Mouse (Mus musculus) hindbrain, postnatal 0 days (tissue): Measurements from ENCODE around the gene Sugp2. TPM values are rescaled to one million over a fixed set of nuclear protein-coding genes. Genes with fewer than 3 reads are reported as not detected.

Experiments used
- ATAC-seq: fragments of 200-750 bp; cut with Nextera tagmentation; 2 replicates; pipeline ENCODE4 v1.8.0; 2017; ENCODE audit warnings: mild to moderate bottlenecking, moderate TSS enrichment, moderate library complexity
- DNase-seq: peaks from one replicate; pipeline ENCODE4 v3.0.0-alpha.2; 2015; ENCODE audit warnings: low spot score
- H3K27ac ChIP-seq: fragments of 300-500 bp; sonication (generic); 2 replicates; pipeline ENCODE4 v1.5.1; 2014; ENCODE audit warnings: mild to moderate bottlenecking
- H3K27me3 ChIP-seq: fragments of 300-500 bp; sonication (generic); 2 replicates; pipeline ENCODE4 v1.6.1; 2014; ENCODE audit warnings: low read length, mixed read lengths; ENCODE audit not compliant: insufficient read depth
- H3K36me3 ChIP-seq: fragments of 300-500 bp; sonication (generic); 2 replicates; pipeline ENCODE4 v1.6.1; 2014; ENCODE audit warnings: low read length, mixed read lengths; ENCODE audit not compliant: insufficient read depth
- H3K4me1 ChIP-seq: fragments of 300-500 bp; sonication (generic); 2 replicates; pipeline ENCODE4 v1.6.1; 2014; ENCODE audit warnings: antibody characterized with exemption, low read length, mixed read lengths; ENCODE audit not compliant: insufficient read depth
- H3K4me2 ChIP-seq: fragments of 300-500 bp; sonication (generic); 2 replicates; pipeline ENCODE4 v1.6.1; 2014; ENCODE audit warnings: low read depth, mild to moderate bottlenecking, low read length, moderate library complexity, mixed read lengths
- H3K4me3 ChIP-seq: fragments of 300-500 bp; sonication (generic); 2 replicates; pipeline ENCODE4 v1.5.1; 2014; ENCODE audit warnings: low read length
- H3K9ac ChIP-seq: fragments of 300-500 bp; sonication (generic); replicated peaks from 2 replicates; pipeline ENCODE4 v1.6.1; 2014; ENCODE audit warnings: mild to moderate bottlenecking, low read length, moderate library complexity, mixed read lengths
- H3K9me3 ChIP-seq: fragments of 300-500 bp; sonication (generic); 2 replicates; pipeline ENCODE4 v1.6.1; 2016; ENCODE audit warnings: low read length, mixed read lengths
- CTCF ChIP-seq: IDR thresholded peaks from 2 replicates; pipeline ENCODE4 v1.5.1; 2016; ENCODE audit warnings: antibody characterized with exemption, control low read depth, low read depth
- WGBS: fragments of 180-500 bp; shearing (Covaris S2); extraction: QIAGEN DNeasy Blood & Tissue Kit; methylation state at CpG from one replicate; pipeline ENCODE4 v1.1.7; 2014; 5-methylcytosine and 5-hydroxymethylcytosine counted together
- polyA plus RNA-seq: library from polyadenylated mRNA; unstranded; fragments of >200 nt; fragmentation: Nextera tagmentation; extraction: Ambion mirVana; gene quantifications from 2 replicates; pipeline ENCODE4 v1.2.1, GENCODE M21; 2015
- total RNA-seq: library from RNA; depleted of rRNA; stranded (reverse); fragments of >200 nt; gene quantifications from 2 replicates; pipeline ENCODE4 v1.2.3, GENCODE M21; 2014

Gene Sugp2
- total and polyA plus RNA-seq, 2 experiments from 2014 or later: 61.4 to 123 TPM

- Histone ChIP-seq H3K27me3 (no peaks in the 10 kb centered on the region), H3K27ac (no peak overlapping the region), H3K4me3 (no peak overlapping the region), H3K9me3 (no peaks in the 10 kb centered on the region), H3K4me1 (no peaks in the 10 kb centered on the region), H3K36me3 (peaks cover 80% of the 10 kb centered on the region), H3K4me2 (no peak overlapping the region), H3K9ac (no peak overlapping the region)
- no peak for DNase-seq
- ATAC-seq: no peak
- TF ChIP-seq CTCF: no peak
- 82% methylated on average over 3 of the region's 3 CpGs for WGBS
These were observed 23.4 kb downstream of the Sugp2 start for GRCm38 (mm10) chr8:70257456-70257855.

DNA sequence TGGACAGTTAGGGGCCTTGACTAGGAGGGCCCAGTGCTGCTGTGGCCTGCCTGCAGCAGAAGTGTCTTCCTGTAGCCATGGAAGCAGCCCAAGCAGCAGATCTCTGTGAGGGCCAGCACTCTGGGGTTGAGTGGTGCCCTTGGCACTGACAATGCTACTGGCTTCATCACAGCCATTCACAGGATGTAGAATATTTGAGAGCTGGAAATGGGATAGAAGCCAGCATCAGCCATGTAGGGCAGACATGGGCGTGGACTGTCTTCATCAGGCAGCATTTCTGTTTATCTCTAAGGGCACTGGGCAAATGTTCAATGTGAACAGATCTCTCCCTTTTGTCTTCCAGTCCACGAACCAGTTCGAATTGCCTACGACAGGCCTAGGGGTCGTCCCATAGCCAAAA lies 24.6 kb downstream of the Sugp2 start:
- Histone ChIP-seq H3K9ac (no peak overlapping the region), H3K27ac (no peak overlapping the region), H3K4me3 (no peak overlapping the region), H3K36me3 (peaks cover 79% of the 10 kb centered on the region), H3K4me2 (no peak overlapping the region), H3K4me1 (no peaks in the 10 kb centered on the region), H3K27me3 (no peaks in the 10 kb centered on the region), H3K9me3 (no peaks in the 10 kb centered on the region)
- TF ChIP-seq CTCF: no peak
- 86% methylated on average over 5 of the region's 5 CpGs for WGBS
- ATAC-seq: peak; percentile 44; the same call in 1 of the 2 replicates
- no peak for DNase-seq

GRCm38 (mm10) chr8:70259043-70259442 lies 25.0 kb downstream of the Sugp2 start:
- H3K36me3 ChIP-seq: peaks cover 79% of the 10 kb centered on the region
- H3K4me1 ChIP-seq: no peaks in the 10 kb centered on the region
- H3K9ac ChIP-seq: no peak overlapping the region
- no peak overlapping the region for H3K27ac ChIP-seq
- WGBS: 86% methylated on average over 2 of the region's 2 CpGs
- no peak overlapping the region for H3K4me3 ChIP-seq
- ATAC-seq (no peak), DNase-seq (no peak)
- no peaks in the 10 kb centered on the region for H3K27me3 ChIP-seq
- no peak overlapping the region for H3K4me2 ChIP-seq
- no peak for TF ChIP-seq CTCF
- H3K9me3 ChIP-seq: no peaks in the 10 kb centered on the region

DNA sequence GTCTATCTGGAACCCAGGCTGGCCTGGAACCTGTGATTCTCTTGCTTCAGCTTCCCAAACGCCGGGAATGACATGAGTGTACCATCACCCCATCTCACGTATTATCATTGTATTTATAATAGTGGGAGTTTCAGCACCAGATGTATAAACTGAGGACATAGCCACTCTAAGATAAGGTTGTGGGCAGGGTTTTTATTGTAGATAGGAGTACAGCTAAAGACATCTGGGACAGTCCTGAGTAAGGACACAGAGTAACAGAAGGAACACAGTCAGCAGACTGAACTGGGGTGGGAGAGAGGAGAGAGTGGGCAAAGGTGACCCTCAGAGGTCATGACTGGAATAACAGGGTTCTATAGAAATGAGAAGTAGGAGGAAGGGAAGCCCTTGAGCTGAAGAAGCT lies 33.6 kb downstream of the Sugp2 start:
- peaks cover 22% of the 10 kb centered on the region for H3K36me3 ChIP-seq
- 0 out of 2 replicates have a peak, but pooled peaks have one; percentile 11 for ATAC-seq
- H3K4me3 ChIP-seq: no peak overlapping the region
- no peak for TF ChIP-seq CTCF
- H3K9ac ChIP-seq: no peak overlapping the region
- no peaks in the 10 kb centered on the region for H3K27me3 ChIP-seq
- no peaks in the 10 kb centered on the region for H3K9me3 ChIP-seq
- no peaks in the 10 kb centered on the region for H3K4me1 ChIP-seq
- H3K27ac ChIP-seq: no peak overlapping the region
- no peak for DNase-seq
- 90% methylated on average over 3 of the region's 3 CpGs for WGBS
- H3K4me2 ChIP-seq: no peak overlapping the region

- peak overlapping the region; percentile 45; the same call in 1 of the 2 replicates for H3K27ac ChIP-seq
- DNase-seq: no peak
These were observed 34.3 kb downstream of the Sugp2 start for GRCm38 (mm10) chr8:70268311-70268710.

DNA sequence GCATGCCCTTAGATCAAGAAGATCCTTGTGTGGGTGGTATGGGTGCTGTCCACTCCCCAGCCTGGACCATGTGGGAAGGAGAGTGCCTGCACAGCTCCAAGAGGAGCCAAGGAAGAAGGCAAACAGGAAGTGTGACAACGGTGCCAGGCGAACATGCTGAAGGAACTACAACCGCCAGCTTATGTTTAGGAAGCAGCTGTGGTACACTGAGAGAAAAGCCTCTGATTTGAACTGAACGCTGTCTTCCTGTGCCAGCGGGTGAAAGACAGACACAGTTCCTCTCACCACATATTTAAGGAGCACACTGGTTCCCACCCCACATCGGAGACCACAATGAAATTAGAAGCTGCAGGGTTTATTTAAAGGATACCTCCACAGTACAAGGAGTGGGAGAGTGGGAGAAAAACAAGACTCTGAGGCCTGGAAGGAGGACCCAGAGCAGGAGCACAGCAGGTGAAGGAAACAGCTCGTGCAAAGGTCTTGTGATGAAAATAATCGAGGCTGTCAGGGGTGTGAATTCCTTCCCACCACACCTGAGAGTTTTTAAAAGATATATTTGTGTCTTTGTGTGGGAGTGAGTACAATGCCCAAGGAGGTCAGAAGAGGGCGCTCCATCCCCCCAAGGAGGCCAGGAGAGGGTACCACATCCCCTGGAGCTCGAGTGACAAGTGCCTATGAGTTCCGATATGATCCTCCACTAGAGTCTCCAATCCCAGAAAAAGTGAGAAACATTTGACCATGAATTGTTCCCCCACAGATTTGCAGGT lies 35.0 kb downstream of the Sugp2 start:
- Histone ChIP-seq H3K4me2 (no peak overlapping the region), H3K4me3 (no peak overlapping the region), H3K9me3 (no peaks in the 10 kb centered on the region), H3K27ac (peak overlapping the region; percentile 45; the same call in 1 of the 2 replicates), H3K9ac (no peak overlapping the region), H3K27me3 (no peaks in the 10 kb centered on the region), H3K4me1 (no peaks in the 10 kb centered on the region), H3K36me3 (peaks cover 11% of the 10 kb centered on the region; the same call in 1 of the 2 replicates)
- 52% methylated on average over 11 of the region's 11 CpGs for WGBS
- ATAC-seq (peak; percentile 18; the same call in 1 of the 2 replicates), DNase-seq (peak; percentile 18)
- peak; percentile 52 for TF ChIP-seq CTCF

More at GRCm38 (mm10) chr8:70268311-70268710, 34.3 kb downstream of the Sugp2 start:
- H3K36me3 ChIP-seq: peaks cover 16% of the 10 kb centered on the region; the same call in 1 of the 2 replicates
- no peak overlapping the region for H3K4me2 ChIP-seq
- no peaks in the 10 kb centered on the region for H3K4me1 ChIP-seq
- no peak for ATAC-seq
- 39% methylated on average over 5 of the region's 5 CpGs for WGBS
- no peaks in the 10 kb centered on the region for H3K27me3 ChIP-seq
- H3K9me3 ChIP-seq: no peaks in the 10 kb centered on the region
- H3K4me3 ChIP-seq: no peak overlapping the region
- TF ChIP-seq CTCF: no peak
- H3K9ac ChIP-seq: no peak overlapping the region

DNA sequence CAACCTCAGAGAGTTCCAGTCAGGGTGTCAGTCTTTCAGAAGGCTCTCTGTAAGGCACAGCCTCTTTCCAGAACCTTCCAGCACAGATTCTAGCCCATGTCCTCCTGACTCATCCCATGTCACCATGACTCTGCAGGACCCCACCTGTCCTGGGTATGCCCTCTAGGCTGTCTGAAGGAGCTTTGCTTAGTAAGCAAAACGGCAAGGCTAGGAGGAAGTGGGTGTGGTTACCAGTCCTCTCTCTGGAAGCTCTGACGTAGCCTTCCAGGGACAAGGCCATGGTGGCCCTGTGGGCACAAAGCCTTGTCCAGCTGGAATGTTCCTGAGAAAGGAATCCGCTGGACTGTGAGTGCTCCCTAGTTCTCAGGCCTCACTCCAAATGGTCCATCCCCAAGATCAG lies 38.9 kb downstream of the Sugp2 start:
- Histone ChIP-seq H3K36me3 (no peaks in the 10 kb centered on the region), H3K9me3 (no peaks in the 10 kb centered on the region), H3K4me2 (no peak overlapping the region), H3K4me3 (no peak overlapping the region), H3K4me1 (no peaks in the 10 kb centered on the region), H3K27ac (no peak overlapping the region), H3K9ac (no peak overlapping the region), H3K27me3 (no peaks in the 10 kb centered on the region)
- 60% methylated on average over 3 of the region's 3 CpGs for WGBS
- no peak for DNase-seq
- ATAC-seq: no peak
- no peak for TF ChIP-seq CTCF
